Mouse (Mus musculus): ENCODE measurements at regions not wholly inside any gene's neighbourhood (a gene's known extent, or its start where the extent isn't known, plus 50 kb on each side); places are given as distances from the start of the nearest gene placed in this dataset.

DNA sequence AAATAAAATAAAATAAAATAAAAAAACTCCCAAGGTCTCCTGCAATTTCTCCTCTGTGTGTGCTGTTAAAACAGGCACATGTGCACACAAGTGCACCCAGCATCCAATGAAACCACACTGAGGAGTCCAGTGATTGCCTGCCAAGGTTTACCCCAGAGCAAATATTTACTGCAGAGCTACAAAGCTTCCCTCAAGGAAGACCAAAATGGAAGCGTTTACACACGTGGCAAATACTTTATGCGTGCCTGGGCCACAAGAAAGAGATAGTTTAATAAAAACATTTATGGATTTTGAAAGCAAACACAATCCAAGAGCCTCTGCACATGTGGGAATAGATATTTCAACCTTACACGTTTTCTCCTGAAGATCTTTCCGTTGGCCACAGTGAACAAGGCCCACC, 265.4 kb upstream of the Nfe2l3 start:
- no peak for DNase-seq (ENCODE audit: low read depth)

DNA sequence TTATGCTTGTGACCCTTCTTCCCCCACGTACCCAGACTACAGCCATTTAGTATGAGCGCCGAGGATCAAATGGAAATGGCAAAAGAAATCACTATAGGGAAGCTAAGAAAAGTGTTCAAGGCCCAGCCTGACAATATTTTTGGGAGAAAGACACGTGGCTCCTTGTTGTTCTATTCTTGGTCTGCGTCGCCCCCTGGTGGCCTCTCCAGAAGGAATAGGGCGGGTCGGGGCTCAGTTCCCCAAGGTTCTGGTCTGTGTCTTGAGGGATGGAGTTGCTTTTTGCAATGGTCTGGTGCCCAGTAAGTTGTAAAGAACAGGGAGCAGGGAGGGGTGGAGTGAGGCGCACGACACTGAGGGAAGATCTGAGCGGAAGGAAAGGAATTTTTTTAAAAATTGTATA, 264.4 kb upstream of the Nfe2l3 start:
- peak; percentile 54 for DNase-seq (ENCODE audit: low read depth)

DNA sequence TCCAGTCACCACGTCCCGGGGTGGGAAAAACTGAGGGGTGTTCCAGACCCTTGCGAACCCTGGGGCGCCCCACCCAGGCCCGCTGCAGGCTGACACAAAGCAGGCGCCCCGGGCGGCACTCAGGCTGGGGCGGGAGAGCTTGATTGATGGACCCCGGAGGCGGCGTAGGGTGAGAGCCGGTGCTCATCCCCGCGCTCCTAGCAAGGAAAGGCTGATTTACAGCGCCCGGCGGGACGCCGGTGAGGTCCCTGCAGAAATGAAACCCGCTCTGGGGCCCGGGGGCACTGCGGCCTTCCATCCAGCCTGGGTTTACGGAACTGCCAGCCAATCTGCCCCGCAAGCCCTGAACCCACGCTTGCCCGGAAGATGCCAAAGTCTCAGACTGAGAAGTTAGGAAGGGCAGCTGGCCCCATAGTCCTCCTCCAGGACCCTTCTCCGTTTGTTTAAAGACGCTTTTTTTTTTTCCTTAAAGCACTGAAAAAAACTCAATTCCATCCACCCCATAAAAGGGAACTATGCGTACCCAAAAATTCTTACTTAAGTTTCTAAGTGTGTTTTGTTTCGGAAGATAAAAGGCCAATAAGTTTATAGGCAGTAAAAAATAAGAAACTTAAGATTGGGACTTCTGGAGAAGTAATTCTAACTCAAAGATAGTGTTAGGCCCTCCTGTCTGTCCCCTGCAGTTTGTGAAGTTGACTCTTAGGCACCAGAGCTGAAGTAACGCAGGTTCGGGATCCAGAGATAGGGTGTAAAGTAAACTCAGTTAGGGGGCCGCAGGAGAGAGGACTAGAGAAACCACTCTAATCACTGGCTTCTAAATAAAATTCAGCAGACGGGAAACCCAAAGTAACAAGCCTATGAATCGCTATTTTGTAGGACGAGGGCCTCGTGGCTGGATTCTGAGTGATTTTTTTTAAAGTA, 263.4 kb upstream of the Nfe2l3 start:
- no peak for DNase-seq (ENCODE audit: low read depth)

DNA sequence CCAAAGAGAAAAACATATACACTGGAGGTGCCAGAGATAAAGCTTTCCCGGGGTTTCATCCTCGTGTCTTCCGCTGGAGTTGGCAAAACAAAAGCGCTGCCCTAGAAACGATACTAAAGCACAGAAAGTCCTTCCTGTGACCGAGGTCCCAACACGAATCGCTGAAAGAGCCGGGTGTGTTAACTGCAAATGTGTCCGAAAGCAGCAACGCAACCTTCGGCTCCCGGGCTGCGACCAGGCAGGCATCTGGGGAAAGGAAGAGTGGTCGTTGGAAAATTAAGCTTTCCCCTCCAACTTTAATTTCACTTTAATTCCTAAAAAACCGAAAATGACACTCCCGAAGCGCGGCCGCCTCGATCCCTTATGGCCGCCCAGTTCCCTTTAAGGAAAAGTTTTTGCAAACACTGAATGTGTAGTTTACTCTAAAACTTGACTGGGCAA, 262.5 kb upstream of the Nfe2l3 start:
- peak; percentile 11 for DNase-seq (ENCODE audit: low read depth)

DNA sequence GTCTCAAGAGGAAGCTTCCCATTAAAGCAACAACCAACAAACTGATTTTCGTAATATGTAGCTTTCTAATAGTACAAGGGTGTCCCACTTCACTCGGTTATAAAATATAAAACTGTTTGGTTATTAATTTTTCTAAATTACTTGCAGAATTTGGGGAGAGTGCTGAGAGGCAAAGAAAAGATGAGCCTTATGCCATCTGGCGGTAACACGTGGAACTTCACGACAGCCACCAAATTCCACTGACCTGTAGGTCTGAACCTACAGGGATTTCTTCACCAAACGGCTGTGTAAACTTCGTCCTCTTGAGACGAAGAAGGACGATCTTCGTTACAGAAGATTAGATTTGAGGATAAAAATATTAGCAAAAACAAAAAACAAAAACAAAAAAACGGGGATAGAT, 262.1 kb upstream of the Nfe2l3 start:
- peak; percentile 67 for DNase-seq (ENCODE audit: low read depth)

DNA sequence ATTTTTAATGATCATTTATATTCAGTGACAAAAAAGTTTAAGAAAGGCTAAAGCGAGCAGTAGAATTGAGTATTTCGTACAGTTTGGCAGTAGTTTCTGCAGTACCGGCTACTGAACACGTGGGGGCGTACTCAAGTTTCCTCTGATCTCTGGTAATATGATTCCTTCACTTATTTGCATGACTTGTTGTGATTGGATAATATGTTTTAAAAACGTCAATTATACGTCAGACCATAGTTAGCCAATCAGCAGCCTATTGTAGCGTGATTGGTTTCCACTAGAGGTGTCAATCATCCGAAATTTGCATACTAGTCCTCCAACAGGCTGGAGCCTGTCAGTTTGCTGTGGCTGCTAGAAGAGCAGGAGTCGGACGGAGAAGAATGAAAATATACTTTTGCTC, 261.6 kb upstream of the Nfe2l3 start:
- DNase-seq (ENCODE audit: low read depth), result peak; percentile 98

DNA sequence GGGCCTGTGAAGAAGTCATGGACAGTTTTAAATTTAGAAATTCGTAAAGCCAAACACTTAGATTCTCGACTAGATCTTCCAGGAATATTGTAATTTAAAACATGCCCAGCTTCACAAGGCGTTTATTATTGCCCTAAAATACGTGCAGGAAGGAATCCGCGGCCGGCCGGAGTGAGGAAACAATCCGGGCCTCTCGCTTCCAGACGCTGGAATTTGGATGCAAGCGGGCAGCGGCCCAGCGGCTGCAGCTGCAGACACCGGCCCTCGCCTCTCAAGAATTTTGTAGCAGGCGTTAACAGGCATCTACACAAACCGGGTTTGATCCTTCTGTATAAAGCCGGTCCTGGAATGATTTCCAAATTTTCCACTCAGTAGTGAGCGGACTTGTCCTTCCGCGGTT, 260.7 kb upstream of the Nfe2l3 start:
- DNase-seq (ENCODE audit: low read depth), result peak; percentile 43

DNA sequence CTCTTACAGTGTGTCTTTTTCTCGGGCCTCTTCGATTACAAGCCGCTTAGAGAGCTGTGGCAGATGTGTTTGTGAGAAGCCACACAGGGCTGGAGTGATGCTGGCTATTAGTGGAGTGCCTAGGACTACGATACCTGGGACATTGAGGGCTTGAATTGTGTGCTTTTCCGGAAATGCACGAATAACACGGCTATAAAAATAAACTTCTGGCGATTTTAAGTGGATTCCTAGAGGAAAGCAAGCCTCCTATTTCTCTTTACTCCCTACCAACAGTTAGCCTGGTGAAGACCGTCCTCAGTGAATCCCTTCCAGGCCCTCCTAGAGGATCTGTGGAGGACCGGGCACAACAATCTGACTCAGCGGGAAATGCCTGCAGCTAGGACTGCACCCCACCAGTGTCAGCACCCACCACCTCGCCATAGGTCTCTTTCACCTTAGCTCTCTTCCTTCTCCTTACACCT, 260.1 kb upstream of the Nfe2l3 start:
- DNase-seq (ENCODE audit: low read depth), result peak; percentile 24

DNA sequence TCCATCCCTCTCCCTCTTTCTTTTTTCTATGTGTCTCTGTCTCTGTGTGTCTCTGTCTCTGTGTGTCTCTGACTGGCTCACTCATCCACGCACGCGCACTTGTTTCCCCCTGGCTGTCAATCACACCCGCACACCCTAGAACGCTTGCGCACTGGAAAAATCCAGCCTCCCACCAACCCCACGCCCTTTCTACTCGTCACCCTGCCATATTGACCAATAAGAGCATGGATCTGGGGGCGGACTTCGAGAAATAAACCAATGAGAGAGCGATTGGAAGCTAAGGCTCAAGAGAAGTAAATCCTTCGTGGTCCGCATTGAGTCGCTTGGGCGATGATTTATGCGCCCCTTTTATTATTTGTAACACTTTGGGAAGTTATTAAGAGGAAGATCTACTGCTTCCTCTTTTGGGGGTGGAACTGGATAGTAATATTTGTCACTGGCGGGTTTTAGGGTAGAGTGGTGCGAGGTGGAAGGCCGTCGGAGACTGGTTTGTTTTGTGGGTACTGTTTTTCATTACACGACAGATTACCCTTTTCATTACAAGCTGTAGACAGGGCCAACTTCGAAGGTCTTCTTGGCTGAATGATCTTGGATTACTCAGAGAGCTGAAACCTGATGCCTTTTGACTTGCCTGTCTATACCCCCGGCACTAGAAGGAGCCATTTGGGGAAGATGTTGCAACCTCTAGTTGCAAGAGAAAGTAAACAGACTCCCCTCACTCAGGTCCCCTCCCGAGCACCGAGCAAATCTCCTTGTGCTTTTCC, 259.4 kb upstream of the Nfe2l3 start:
- peak; percentile 98 for DNase-seq (ENCODE audit: low read depth)

DNA sequence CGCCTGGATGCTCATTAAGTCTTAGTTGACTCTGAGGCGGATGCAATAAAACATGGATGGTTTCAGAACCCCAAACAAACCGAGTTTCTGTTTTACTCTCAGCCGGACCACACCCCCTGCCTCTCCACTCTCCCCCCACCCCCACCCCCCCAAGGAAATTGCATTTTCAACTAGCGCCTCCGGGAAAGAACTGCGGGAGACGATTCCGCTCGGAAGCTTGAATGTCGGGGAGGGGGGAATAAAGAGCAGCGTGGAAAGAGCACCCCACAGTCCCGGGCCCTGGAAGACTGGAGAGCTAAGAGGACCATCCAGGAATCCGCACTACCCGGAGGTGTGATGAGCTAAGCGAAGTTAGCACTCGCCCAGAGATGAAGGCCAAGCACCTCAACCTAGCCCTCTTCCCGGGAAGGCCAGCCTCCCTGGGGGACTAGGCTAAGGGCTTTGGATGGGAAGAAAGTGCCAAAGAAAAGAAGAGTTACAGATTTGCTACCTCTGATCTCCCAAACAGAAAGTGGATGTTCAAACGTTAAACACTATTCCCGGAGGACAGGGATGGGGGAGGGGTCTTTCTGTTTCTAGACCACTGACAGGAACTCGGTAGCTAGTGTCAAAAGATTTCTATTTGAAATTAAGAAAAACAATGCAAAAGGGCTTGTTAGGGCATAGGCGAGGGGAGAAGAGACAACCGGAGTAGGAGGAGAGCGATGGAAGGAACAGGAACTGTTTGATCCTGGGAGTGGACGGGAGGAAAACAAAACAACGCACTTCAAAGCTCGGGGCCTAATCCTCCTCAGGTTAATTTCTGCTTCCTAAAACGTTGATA, 258.6 kb upstream of the Nfe2l3 start:
- no peak for DNase-seq (ENCODE audit: low read depth)

DNA sequence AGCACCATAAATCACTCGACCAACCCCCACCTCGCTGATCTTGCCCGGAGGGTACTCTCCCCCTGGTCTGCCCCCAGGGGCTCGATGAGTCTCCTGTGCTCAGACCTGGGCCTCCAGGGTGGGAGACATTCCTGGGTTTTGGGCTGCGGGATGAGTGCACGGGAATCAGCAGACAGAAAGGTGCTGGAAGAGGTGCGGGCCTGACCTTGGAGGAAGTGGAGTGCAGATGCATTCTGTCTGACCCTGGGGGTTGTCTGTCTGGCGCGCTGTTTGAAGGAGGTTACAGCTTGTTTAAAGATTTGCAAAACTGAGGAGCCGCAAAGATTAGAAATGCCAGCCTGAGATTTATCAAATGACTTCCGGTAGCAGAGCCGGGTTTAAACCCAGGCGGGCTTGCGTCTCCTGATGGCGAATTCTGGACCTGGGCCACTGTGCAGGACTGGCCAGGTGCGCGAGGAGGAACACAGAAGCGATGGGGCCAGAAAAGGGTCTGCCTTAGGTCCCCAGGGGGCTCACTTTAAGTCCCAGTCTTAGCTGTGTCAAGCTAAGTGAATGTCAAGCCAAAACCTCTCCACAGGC, 257.9 kb upstream of the Nfe2l3 start:
- no peak for DNase-seq (ENCODE audit: low read depth)

DNA sequence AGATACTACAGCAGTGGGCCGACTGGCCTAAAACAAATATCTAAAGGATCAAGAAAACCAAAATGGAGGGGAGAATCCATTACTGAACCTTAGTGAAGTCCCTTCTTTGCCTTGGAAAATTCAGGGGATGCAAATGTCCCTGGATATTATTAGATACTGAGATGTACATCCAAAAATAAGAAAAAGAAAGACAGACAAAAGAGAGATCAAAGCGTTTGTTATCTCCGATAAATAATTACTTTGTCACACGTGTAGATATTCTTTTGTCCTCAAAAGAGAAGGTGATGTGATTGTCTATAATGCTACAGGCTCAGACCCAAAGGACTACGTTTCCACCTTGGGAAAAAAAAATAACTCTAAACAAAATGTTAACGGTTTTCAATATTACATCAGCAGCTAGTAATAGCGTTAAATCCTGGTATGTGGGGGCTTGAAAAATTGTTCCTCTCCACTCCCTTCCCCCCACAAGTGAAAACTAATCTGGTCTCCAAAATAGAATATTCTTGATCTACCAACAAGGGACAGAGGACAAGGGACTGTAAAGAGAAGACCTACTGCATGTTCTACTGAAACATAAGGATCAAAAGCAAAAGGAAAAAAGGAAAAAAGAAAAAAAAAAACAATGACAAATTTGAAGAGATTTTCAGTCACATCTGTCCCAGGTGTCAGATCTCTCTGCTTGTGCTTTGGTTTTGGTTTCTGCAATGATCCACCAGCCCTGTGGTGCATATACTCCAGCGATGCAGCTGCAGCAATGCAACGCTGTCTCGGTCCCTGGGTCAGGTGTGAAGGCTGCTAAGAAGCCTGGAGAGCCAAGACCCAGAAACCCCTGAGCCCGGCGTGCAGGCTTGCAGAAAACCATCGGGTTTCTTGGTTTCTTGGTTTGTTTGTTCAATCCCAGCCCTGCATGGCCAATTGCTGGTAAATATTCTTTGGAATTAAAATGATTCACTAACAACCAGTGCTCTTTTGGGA, 256.6 kb upstream of the Nfe2l3 start:
- no peak for DNase-seq (ENCODE audit: low read depth)

DNA sequence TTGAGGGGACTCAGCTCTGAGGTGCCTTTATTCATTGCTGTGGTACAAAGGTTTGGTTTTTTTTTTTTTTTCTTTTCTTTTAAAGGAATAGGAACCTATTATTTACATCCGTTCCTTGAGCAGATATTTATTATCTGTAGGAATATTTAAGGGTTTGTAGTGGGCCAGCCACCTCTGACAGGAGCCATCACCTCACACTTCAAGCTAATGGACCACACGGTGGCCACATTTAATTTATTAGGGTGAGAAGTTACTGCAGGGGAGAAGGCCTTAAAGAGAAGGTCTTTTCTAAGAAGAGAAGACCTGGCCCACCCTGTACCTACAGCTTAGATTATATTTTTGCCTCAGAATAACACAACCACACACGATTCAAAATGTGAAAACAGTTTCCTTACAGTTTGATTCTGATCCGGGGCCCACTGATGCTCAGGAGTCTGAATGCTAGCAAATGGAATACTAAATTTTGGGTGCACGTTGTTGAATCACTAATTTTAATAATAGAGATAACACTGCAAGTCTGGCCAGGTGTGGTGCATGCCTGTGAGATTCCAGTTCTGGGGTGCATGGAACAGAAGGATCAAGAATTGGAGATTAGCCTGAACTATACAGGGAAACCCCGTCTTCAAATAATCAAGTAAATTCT, 255.6 kb upstream of the Nfe2l3 start:
- no peak for DNase-seq (ENCODE audit: low read depth)

DNA sequence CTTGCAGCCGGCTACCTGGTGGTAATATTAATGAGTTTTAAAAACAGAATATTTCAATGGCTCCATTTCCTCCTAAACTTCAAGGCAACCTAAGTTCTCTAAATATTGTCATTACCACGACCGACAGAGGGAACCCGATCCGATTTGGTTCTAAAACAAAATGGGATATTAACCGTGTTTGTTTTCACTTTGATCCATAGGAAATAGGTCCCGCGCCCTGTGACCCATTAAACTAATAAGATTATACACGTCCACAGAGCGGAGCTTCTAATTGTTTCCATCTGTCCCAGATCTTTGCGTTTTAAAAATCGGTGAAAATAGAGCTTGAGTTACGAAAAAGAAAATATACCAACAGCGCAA, 254.8 kb upstream of the Nfe2l3 start:
- DNase-seq (ENCODE audit: low read depth), result no peak

DNA sequence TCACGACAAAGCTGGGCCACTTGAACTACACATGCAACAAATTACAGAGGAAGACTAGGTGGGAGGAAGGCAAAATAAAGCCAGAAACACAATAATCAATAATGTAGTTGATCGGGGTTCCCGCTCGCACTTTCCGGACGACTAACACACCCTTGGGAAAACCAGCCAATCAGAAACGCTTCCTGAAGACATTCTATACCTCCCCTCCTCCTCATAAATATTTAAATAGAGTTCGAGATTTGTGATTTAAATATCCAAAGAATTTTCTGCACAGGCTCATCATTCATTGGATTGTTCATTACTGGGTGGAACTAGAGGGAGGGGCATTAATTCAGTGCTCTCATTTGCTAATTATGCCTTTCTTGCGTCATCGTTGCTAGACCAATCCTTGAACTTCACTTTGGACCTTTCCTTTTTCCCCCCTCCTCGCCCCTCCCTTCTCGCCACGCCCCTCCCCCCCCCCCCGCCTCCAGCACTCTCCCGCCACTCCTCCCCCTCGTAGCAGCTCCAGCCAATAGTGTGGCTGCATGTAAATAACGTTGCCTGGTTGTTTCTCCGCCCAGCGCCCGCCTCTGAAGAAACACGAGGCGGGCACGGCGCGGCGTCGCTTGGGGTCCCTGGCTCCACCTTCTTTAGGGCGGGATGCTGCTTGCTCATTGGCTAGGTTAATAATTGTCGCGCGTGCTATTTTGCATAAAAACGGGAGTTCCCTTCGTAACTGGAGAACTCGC, 254.2 kb upstream of the Nfe2l3 start:
- peak; percentile 98 for DNase-seq (ENCODE audit: low read depth)

DNA sequence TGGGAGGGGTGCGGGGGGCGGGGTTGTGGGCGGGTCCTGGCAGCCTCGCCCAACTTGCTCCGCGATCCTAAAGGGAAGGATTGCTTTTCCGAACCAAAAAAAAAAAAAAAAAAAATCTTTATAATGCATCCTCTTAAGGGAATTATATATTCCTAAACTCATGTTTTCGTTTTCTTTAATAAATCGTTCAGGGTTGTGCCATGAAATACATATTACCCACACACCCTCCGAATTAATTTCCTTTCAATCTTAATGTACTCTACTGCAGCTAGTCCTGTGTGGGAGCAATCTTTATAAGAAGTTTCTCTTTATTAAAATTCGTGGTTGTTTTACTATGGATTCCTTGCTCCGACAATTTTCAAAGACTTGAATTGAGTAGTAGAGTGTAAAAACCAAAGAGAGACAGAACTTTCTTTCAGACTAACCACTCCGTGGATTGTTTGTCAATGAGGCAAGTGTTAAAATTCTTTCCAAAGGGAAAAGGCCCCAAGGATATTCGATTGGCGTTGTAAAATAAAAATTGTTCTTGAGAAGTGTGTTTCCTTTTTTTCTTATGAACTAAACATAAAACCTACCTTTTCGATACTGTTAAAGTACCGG, 253.6 kb upstream of the Nfe2l3 start:
- no peak for DNase-seq (ENCODE audit: low read depth)

DNA sequence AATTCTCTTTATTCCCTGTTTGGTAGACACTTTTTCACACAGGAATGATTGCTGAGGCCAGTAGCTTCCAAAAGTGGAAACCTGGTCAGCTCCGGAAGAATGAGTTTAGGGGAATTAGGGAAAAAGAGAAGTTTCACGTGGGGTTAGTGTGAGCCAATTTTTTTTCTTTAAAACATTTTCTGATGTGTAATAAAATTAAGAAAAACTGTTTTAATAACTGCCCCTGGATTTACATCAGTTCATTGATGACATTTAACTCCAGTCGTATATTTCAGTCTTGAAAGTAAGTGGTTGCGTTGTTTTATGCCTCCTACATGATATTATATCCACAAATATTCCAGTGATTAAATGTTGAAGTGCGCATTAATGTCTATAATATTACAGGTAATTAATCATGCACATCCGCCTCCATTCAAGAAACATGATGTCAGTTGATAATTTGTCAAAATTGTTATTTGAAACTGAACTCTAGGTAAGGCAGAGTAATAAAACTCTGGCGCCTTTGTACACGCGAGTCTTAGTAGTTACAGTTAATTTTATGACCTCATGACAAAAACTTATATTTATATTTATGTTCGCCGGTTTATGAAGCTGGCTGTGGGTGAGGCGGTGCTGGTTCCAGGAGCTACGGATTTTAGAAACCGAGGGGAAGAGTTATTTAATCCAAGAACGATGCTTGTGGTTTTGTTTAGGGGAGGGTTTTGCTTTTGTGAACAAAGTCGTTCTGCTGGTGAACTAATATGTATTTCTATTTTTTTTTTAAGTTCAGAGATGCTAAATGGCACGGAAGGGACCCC, 252.5 kb upstream of the Nfe2l3 start:
- DNase-seq (ENCODE audit: low read depth), result no peak

All from fibroblast of lung, adult 2 months (primary cell).